Mouse (Mus musculus) lung, embryonic 16.5 days (tissue): ENCODE data around the gene Nr2c2. TPM values are rescaled to one million over a fixed set of nuclear protein-coding genes. Genes with fewer than 3 reads are reported as not detected.

Source experiments
- ATAC-seq: fragments of 200-750 bp; cut with Nextera tagmentation; 2 replicates; pipeline ENCODE4 v1.8.0; 2017; ENCODE audit warnings: low read depth, mild to moderate bottlenecking, moderate library complexity
- H3K27ac ChIP-seq: fragments of 300-500 bp; sonication (generic); 2 replicates; pipeline ENCODE4 v1.5.1; 2014; ENCODE audit warnings: mild to moderate bottlenecking, control low read depth, low read length
- H3K27me3 ChIP-seq: fragments of 300-500 bp; sonication (generic); 2 replicates; pipeline ENCODE4 v1.6.1; 2014; ENCODE audit warnings: low read depth, low read length, mixed read lengths; ENCODE audit not compliant: control insufficient read depth, insufficient read depth
- H3K36me3 ChIP-seq: fragments of 300-500 bp; sonication (generic); 2 replicates; pipeline ENCODE4 v1.6.1; 2014; ENCODE audit warnings: low read length; ENCODE audit not compliant: control insufficient read depth, insufficient read depth
- H3K4me1 ChIP-seq: fragments of 300-500 bp; sonication (generic); replicated peaks from 2 replicates; pipeline ENCODE4 v1.6.1; 2014; ENCODE audit warnings: low read length, mixed read lengths; ENCODE audit not compliant: control insufficient read depth, insufficient read depth
- H3K4me2 ChIP-seq: fragments of 300-500 bp; sonication (generic); 2 replicates; pipeline ENCODE4 v1.6.1; 2014; ENCODE audit warnings: low read depth, low read length, control low read depth
- H3K4me3 ChIP-seq: fragments of 300-500 bp; sonication (generic); 2 replicates; pipeline ENCODE4 v1.5.1; 2014; ENCODE audit warnings: mild to moderate bottlenecking, low read length, control low read depth
- H3K9ac ChIP-seq: fragments of 300-500 bp; sonication (generic); 2 replicates; pipeline ENCODE4 v1.6.1; 2014; ENCODE audit warnings: low read length, control low read depth
- H3K9me3 ChIP-seq: fragments of 300-500 bp; sonication (generic); 2 replicates; pipeline ENCODE4 v1.6.1; 2016; ENCODE audit warnings: low read length; ENCODE audit not compliant: control insufficient read depth
- WGBS: fragments of 180-500 bp; shearing (Covaris S2); extraction: QIAGEN DNeasy Blood & Tissue Kit; methylation state at CpG from one replicate; pipeline ENCODE4 v1.1.7; 2014; 5-methylcytosine and 5-hydroxymethylcytosine counted together
- polyA plus RNA-seq: library from polyadenylated mRNA; unstranded; fragments of >200 nt; fragmentation: Nextera tagmentation; extraction: Ambion mirVana; gene quantifications from 2 replicates; pipeline ENCODE4 v1.2.1, GENCODE M21; 2015

Nr2c2 gene
- polyA plus RNA-seq, 1 experiment from 2014 or later: 15.3 TPM

GRCm38 (mm10) chr6:92093869-92094268 lies 2.7 kb downstream of the Nr2c2 start:
- ATAC-seq: no peak
- H3K4me1 ChIP-seq: peaks cover 22% of the 10 kb centered on the region

GRCm38 (mm10) chr6:92100679-92101360 lies 9.6 kb downstream of the Nr2c2 start:
- H3K27ac ChIP-seq: no peak overlapping the region
- H3K9me3 ChIP-seq: no peaks in the 10 kb centered on the region
- ATAC-seq: no peak
- H3K4me3 ChIP-seq: no peak overlapping the region
- no peak overlapping the region for H3K9ac ChIP-seq
- H3K27me3 ChIP-seq: no peaks in the 10 kb centered on the region
- no peaks in the 10 kb centered on the region; the same call in 1 of the 2 replicates for H3K4me1 ChIP-seq
- no peak overlapping the region for H3K4me2 ChIP-seq
- no peaks in the 10 kb centered on the region for H3K36me3 ChIP-seq
- WGBS: 68% methylated on average over 2 of the region's 2 CpGs

More at GRCm38 (mm10) chr6:92093869-92094268, 2.7 kb downstream of the Nr2c2 start:
- 84% methylated on average over 2 of the region's 2 CpGs for WGBS
- Histone ChIP-seq H3K27me3 (no peaks in the 10 kb centered on the region), H3K4me2 (no peak overlapping the region), H3K27ac (no peak overlapping the region), H3K4me3 (no peak overlapping the region), H3K36me3 (no peaks in the 10 kb centered on the region), H3K9ac (no peak overlapping the region), H3K9me3 (no peaks in the 10 kb centered on the region)

GRCm38 (mm10) chr6:92124547-92124946 lies 33.4 kb downstream of the Nr2c2 start:
- no peak overlapping the region for H3K9ac ChIP-seq
- peaks cover 2% of the 10 kb centered on the region; the same call in 1 of the 2 replicates for H3K36me3 ChIP-seq
- H3K9me3 ChIP-seq: no peaks in the 10 kb centered on the region
- H3K4me2 ChIP-seq: no peak overlapping the region
- no peak for ATAC-seq
- H3K27me3 ChIP-seq: no peaks in the 10 kb centered on the region
- no peak overlapping the region for H3K4me3 ChIP-seq
- H3K4me1 ChIP-seq: no peaks in the 10 kb centered on the region
- no peak overlapping the region for H3K27ac ChIP-seq

GRCm38 (mm10) chr6:92126861-92127468 lies 35.8 kb downstream of the Nr2c2 start:
- Histone ChIP-seq H3K9ac (no peak overlapping the region), H3K4me2 (no peak overlapping the region), H3K27ac (no peak overlapping the region), H3K27me3 (no peaks in the 10 kb centered on the region), H3K4me1 (peaks cover 4% of the 10 kb centered on the region; the same call in 1 of the 2 replicates), H3K36me3 (peaks cover 2% of the 10 kb centered on the region; the same call in 1 of the 2 replicates), H3K9me3 (no peaks in the 10 kb centered on the region), H3K4me3 (no peak overlapping the region)
- WGBS: 93% methylated on average over 1 of the region's 1 CpGs
- ATAC-seq: no peak

GRCm38 (mm10) chr6:92131456-92131855 lies 40.3 kb downstream of the Nr2c2 start:
- Histone ChIP-seq H3K9me3 (no peaks in the 10 kb centered on the region), H3K27ac (no peak overlapping the region), H3K36me3 (peaks cover 4% of the 10 kb centered on the region; the same call in 1 of the 2 replicates), H3K4me1 (peaks cover 7% of the 10 kb centered on the region; the same call in 1 of the 2 replicates), H3K4me2 (no peak overlapping the region), H3K4me3 (no peak overlapping the region), H3K9ac (no peak overlapping the region), H3K27me3 (no peaks in the 10 kb centered on the region)
- no peak for ATAC-seq
- 93% methylated on average over 1 of the region's 1 CpGs for WGBS

- Histone ChIP-seq H3K27ac (no peak overlapping the region), H3K36me3 (peaks cover 4% of the 10 kb centered on the region; the same call in 1 of the 2 replicates), H3K27me3 (no peaks in the 10 kb centered on the region), H3K4me2 (no peak overlapping the region), H3K9me3 (no peaks in the 10 kb centered on the region), H3K4me3 (no peak overlapping the region), H3K9ac (no peak overlapping the region), H3K4me1 (peaks cover 7% of the 10 kb centered on the region; the same call in 1 of the 2 replicates)
- ATAC-seq: no peak
- 77% methylated on average over 3 of the region's 3 CpGs for WGBS
These were observed 41.1 kb downstream of the Nr2c2 start for GRCm38 (mm10) chr6:92132021-92132911.

GRCm38 (mm10) chr6:92133617-92134016 lies 42.4 kb downstream of the Nr2c2 start:
- no peaks in the 10 kb centered on the region for H3K9me3 ChIP-seq
- no peak overlapping the region for H3K27ac ChIP-seq
- no peak overlapping the region for H3K4me2 ChIP-seq
- H3K4me1 ChIP-seq: peaks cover 7% of the 10 kb centered on the region; the same call in 1 of the 2 replicates
- H3K9ac ChIP-seq: no peak overlapping the region
- H3K36me3 ChIP-seq: peaks cover 4% of the 10 kb centered on the region; the same call in 1 of the 2 replicates
- H3K27me3 ChIP-seq: no peaks in the 10 kb centered on the region
- 91% methylated on average over 2 of the region's 2 CpGs for WGBS
- no peak overlapping the region for H3K4me3 ChIP-seq
- ATAC-seq: no peak

GRCm38 (mm10) chr6:92136356-92136755 lies 45.2 kb downstream of the Nr2c2 start:
- Histone ChIP-seq H3K27me3 (no peaks in the 10 kb centered on the region), H3K4me1 (peaks cover 7% of the 10 kb centered on the region; the same call in 1 of the 2 replicates), H3K9me3 (no peaks in the 10 kb centered on the region), H3K27ac (no peak overlapping the region), H3K4me3 (no peak overlapping the region), H3K4me2 (no peak overlapping the region), H3K36me3 (peaks cover 9% of the 10 kb centered on the region), H3K9ac (no peak overlapping the region)
- WGBS: 55% methylated on average over 2 of the region's 2 CpGs
- ATAC-seq: no peak

GRCm38 (mm10) chr6:92145881-92146280 lies 54.7 kb downstream of the Nr2c2 start:
- peaks cover 21% of the 10 kb centered on the region for H3K36me3 ChIP-seq

More at GRCm38 (mm10) chr6:92145881-92146280, 54.7 kb downstream of the Nr2c2 start:
- ATAC-seq: no peak
- Histone ChIP-seq H3K9me3 (no peaks in the 10 kb centered on the region), H3K27ac (no peak overlapping the region), H3K9ac (no peak overlapping the region), H3K4me3 (no peak overlapping the region), H3K27me3 (no peaks in the 10 kb centered on the region), H3K4me1 (no peaks in the 10 kb centered on the region), H3K4me2 (no peak overlapping the region)
- 86% methylated on average over 4 of the region's 4 CpGs for WGBS
